Mouse (Mus musculus) hindbrain, postnatal 0 days (tissue): ENCODE results near the gene Spon1. TPM values are rescaled to one million over a fixed set of nuclear protein-coding genes. Genes with fewer than 3 reads are reported as not detected.

Experiments
- ATAC-seq: fragments of 200-750 bp; cut with Nextera tagmentation; 2 replicates; pipeline ENCODE4 v1.8.0; 2017; ENCODE audit warnings: mild to moderate bottlenecking, moderate TSS enrichment, moderate library complexity
- DNase-seq: peaks from one replicate; pipeline ENCODE4 v3.0.0-alpha.2; 2015; ENCODE audit warnings: low spot score
- H3K27ac ChIP-seq: fragments of 300-500 bp; sonication (generic); 2 replicates; pipeline ENCODE4 v1.5.1; 2014; ENCODE audit warnings: mild to moderate bottlenecking
- H3K27me3 ChIP-seq: fragments of 300-500 bp; sonication (generic); 2 replicates; pipeline ENCODE4 v1.6.1; 2014; ENCODE audit warnings: low read length, mixed read lengths; ENCODE audit not compliant: insufficient read depth
- H3K36me3 ChIP-seq: fragments of 300-500 bp; sonication (generic); 2 replicates; pipeline ENCODE4 v1.6.1; 2014; ENCODE audit warnings: low read length, mixed read lengths; ENCODE audit not compliant: insufficient read depth
- H3K4me1 ChIP-seq: fragments of 300-500 bp; sonication (generic); 2 replicates; pipeline ENCODE4 v1.6.1; 2014; ENCODE audit warnings: antibody characterized with exemption, low read length, mixed read lengths; ENCODE audit not compliant: insufficient read depth
- H3K4me2 ChIP-seq: fragments of 300-500 bp; sonication (generic); 2 replicates; pipeline ENCODE4 v1.6.1; 2014; ENCODE audit warnings: low read depth, mild to moderate bottlenecking, low read length, moderate library complexity, mixed read lengths
- H3K4me3 ChIP-seq: fragments of 300-500 bp; sonication (generic); 2 replicates; pipeline ENCODE4 v1.5.1; 2014; ENCODE audit warnings: low read length
- H3K9ac ChIP-seq: fragments of 300-500 bp; sonication (generic); replicated peaks from 2 replicates; pipeline ENCODE4 v1.6.1; 2014; ENCODE audit warnings: mild to moderate bottlenecking, low read length, moderate library complexity, mixed read lengths
- H3K9me3 ChIP-seq: fragments of 300-500 bp; sonication (generic); 2 replicates; pipeline ENCODE4 v1.6.1; 2016; ENCODE audit warnings: low read length, mixed read lengths
- CTCF ChIP-seq: IDR thresholded peaks from 2 replicates; pipeline ENCODE4 v1.5.1; 2016; ENCODE audit warnings: antibody characterized with exemption, control low read depth, low read depth
- WGBS: fragments of 180-500 bp; shearing (Covaris S2); extraction: QIAGEN DNeasy Blood & Tissue Kit; methylation state at CpG from one replicate; pipeline ENCODE4 v1.1.7; 2014; 5-methylcytosine and 5-hydroxymethylcytosine counted together
- polyA plus RNA-seq: library from polyadenylated mRNA; unstranded; fragments of >200 nt; fragmentation: Nextera tagmentation; extraction: Ambion mirVana; gene quantifications from 2 replicates; pipeline ENCODE4 v1.2.1, GENCODE M21; 2015
- total RNA-seq: library from RNA; depleted of rRNA; stranded (reverse); fragments of >200 nt; gene quantifications from 2 replicates; pipeline ENCODE4 v1.2.3, GENCODE M21; 2014

The Spon1 gene
- total and polyA plus RNA-seq, 2 experiments from 2014 or later, result 43.8 to 50.3 TPM

- Histone ChIP-seq H3K9me3 (no peaks in the 10 kb centered on the region), H3K4me3 (no peak overlapping the region), H3K27ac (no peak overlapping the region), H3K4me2 (no peak overlapping the region), H3K4me1 (no peaks in the 10 kb centered on the region), H3K27me3 (no peaks in the 10 kb centered on the region), H3K36me3 (no peaks in the 10 kb centered on the region), H3K9ac (no peak overlapping the region)
- no peak for ATAC-seq
- no peak for TF ChIP-seq CTCF
- 62% methylated on average over 3 of the region's 3 CpGs for WGBS
- peak; percentile 37 for DNase-seq
Measured at GRCm38 (mm10) chr7:113774906-113775305, 9.1 kb downstream of the Spon1 start.

- H3K27me3 ChIP-seq, result no peaks in the 10 kb centered on the region
- TF ChIP-seq CTCF, result no peak
- no peaks in the 10 kb centered on the region for H3K36me3 ChIP-seq
- ATAC-seq (no peak), DNase-seq (no peak)
- no peak overlapping the region for H3K9ac ChIP-seq
- no peaks in the 10 kb centered on the region for H3K4me1 ChIP-seq
- no peak overlapping the region for H3K27ac ChIP-seq
- 91% methylated on average over 6 of the region's 6 CpGs for WGBS
- H3K4me2 ChIP-seq, result no peak overlapping the region
- no peaks in the 10 kb centered on the region for H3K9me3 ChIP-seq
- H3K4me3 ChIP-seq, result no peak overlapping the region
Measured at GRCm38 (mm10) chr7:113778546-113778945, 12.7 kb downstream of the Spon1 start.

GRCm38 (mm10) chr7:113780286-113780685, 14.5 kb downstream of the Spon1 start:
- no peaks in the 10 kb centered on the region for H3K9me3 ChIP-seq
- H3K4me2 ChIP-seq, result no peak overlapping the region
- H3K9ac ChIP-seq, result no peak overlapping the region
- no peaks in the 10 kb centered on the region for H3K4me1 ChIP-seq
- no peak for TF ChIP-seq CTCF
- H3K36me3 ChIP-seq, result no peaks in the 10 kb centered on the region
- H3K4me3 ChIP-seq, result no peak overlapping the region
- DNase-seq, result no peak
- no peaks in the 10 kb centered on the region for H3K27me3 ChIP-seq
- ATAC-seq, result no peak
- WGBS, result 90% methylated on average over 5 of the region's 5 CpGs
- no peak overlapping the region for H3K27ac ChIP-seq

GRCm38 (mm10) chr7:113791991-113792390, 26.2 kb downstream of the Spon1 start:
- no peaks in the 10 kb centered on the region for H3K36me3 ChIP-seq
- H3K9me3 ChIP-seq, result no peaks in the 10 kb centered on the region
- H3K27ac ChIP-seq, result no peak overlapping the region; the same call in 1 of the 2 replicates
- H3K27me3 ChIP-seq, result no peaks in the 10 kb centered on the region
- H3K4me2 ChIP-seq, result no peak overlapping the region
- no peak overlapping the region for H3K9ac ChIP-seq
- 48% methylated on average over 5 of the region's 5 CpGs for WGBS
- H3K4me3 ChIP-seq, result no peak overlapping the region
- ATAC-seq (peak; percentile 90), DNase-seq (peak; percentile 60)
- no peak for TF ChIP-seq CTCF
- no peaks in the 10 kb centered on the region for H3K4me1 ChIP-seq

GRCm38 (mm10) chr7:113792871-113793270, 27.1 kb downstream of the Spon1 start:
- 79% methylated on average over 3 of the region's 3 CpGs for WGBS
- Histone ChIP-seq H3K4me1 (no peaks in the 10 kb centered on the region), H3K9ac (no peak overlapping the region), H3K36me3 (no peaks in the 10 kb centered on the region), H3K27ac (no peak overlapping the region), H3K4me2 (no peak overlapping the region), H3K4me3 (no peak overlapping the region), H3K9me3 (no peaks in the 10 kb centered on the region), H3K27me3 (no peaks in the 10 kb centered on the region)
- ATAC-seq (no peak), DNase-seq (no peak)
- TF ChIP-seq CTCF, result no peak

GRCm38 (mm10) chr7:113795209-113795608, 29.4 kb downstream of the Spon1 start:
- WGBS, result 68% methylated on average over 5 of the region's 5 CpGs
- Histone ChIP-seq H3K27me3 (no peaks in the 10 kb centered on the region), H3K4me3 (no peak overlapping the region), H3K27ac (no peak overlapping the region), H3K4me1 (no peaks in the 10 kb centered on the region), H3K9me3 (no peaks in the 10 kb centered on the region), H3K9ac (no peak overlapping the region), H3K36me3 (no peaks in the 10 kb centered on the region), H3K4me2 (no peak overlapping the region)
- DNase-seq, result no peak
- no peak for ATAC-seq
- TF ChIP-seq CTCF, result no peak

- H3K9ac ChIP-seq, result no peak overlapping the region
- no peaks in the 10 kb centered on the region for H3K4me1 ChIP-seq
- no peaks in the 10 kb centered on the region for H3K27me3 ChIP-seq
- no peak overlapping the region for H3K4me3 ChIP-seq
- no peak for TF ChIP-seq CTCF
- 87% methylated on average over 4 of the region's 4 CpGs for WGBS
- H3K27ac ChIP-seq, result no peak overlapping the region
- no peaks in the 10 kb centered on the region for H3K9me3 ChIP-seq
- no peaks in the 10 kb centered on the region for H3K36me3 ChIP-seq
- ATAC-seq, result no peak
- no peak overlapping the region for H3K4me2 ChIP-seq
- no peak for DNase-seq
Measured at GRCm38 (mm10) chr7:113797134-113797533, 31.3 kb downstream of the Spon1 start.
